Mouse (Mus musculus) heart, embryonic 12.5 days (tissue): ENCODE results near the gene Ssxa1. TPM values are rescaled to one million over a fixed set of nuclear protein-coding genes. Genes with fewer than 3 reads are reported as not detected.
"Not testable (repeated sequence)": the region's sequence is repeated elsewhere in the genome, so short reads cannot be mapped to it uniquely, and the experiment has no call there.

Experiments
- ATAC-seq: fragments of 200-750 bp; cut with Nextera tagmentation; 2 replicates; pipeline ENCODE4 v1.8.0; 2017; ENCODE audit warnings: moderate TSS enrichment, moderate library complexity; ENCODE audit not compliant: insufficient number of reproducible peaks, low FRiP score
- H3K27ac ChIP-seq: fragments of 300-500 bp; sonication (generic); 2 replicates; pipeline ENCODE4 v1.5.1; 2016; ENCODE audit warnings: mild to moderate bottlenecking, moderate library complexity; ENCODE audit not compliant: poor library complexity, severe bottlenecking
- H3K27me3 ChIP-seq: fragments of 300-500 bp; sonication (generic); replicated peaks from 2 replicates; pipeline ENCODE4 v1.6.1; 2016; ENCODE audit warnings: mild to moderate bottlenecking, moderate library complexity
- H3K36me3 ChIP-seq: fragments of 300-500 bp; sonication (generic); 2 replicates; pipeline ENCODE4 v1.6.1; 2016; ENCODE audit warnings: mild to moderate bottlenecking, moderate library complexity
- H3K4me1 ChIP-seq: fragments of 300-500 bp; sonication (generic); replicated peaks from 2 replicates; pipeline ENCODE4 v1.6.1; 2016; ENCODE audit warnings: mild to moderate bottlenecking
- H3K4me2 ChIP-seq: fragments of 300-500 bp; sonication (generic); 2 replicates; pipeline ENCODE4 v1.6.1; 2016; ENCODE audit warnings: mild to moderate bottlenecking, moderate library complexity
- H3K4me3 ChIP-seq: fragments of 300-500 bp; sonication (generic); 2 replicates; pipeline ENCODE4 v1.5.1; 2016; ENCODE audit warnings: mild to moderate bottlenecking
- H3K9ac ChIP-seq: fragments of 300-500 bp; sonication (generic); 2 replicates; pipeline ENCODE4 v1.6.1; 2016; ENCODE audit warnings: mild to moderate bottlenecking, moderate library complexity
- H3K9me3 ChIP-seq: fragments of 300-500 bp; sonication (generic); replicated peaks from 2 replicates; pipeline ENCODE4 v1.6.1; 2016; ENCODE audit warnings: mild to moderate bottlenecking, moderate library complexity
- WGBS: fragments of 180-500 bp; shearing (Covaris S2); methylation state at CpG from one replicate; pipeline ENCODE4 v1.1.7; 2016; 5-methylcytosine and 5-hydroxymethylcytosine counted together
- polyA plus RNA-seq: library from polyadenylated mRNA; unstranded; fragments of >200 nt; fragmentation: Nextera tagmentation; extraction: Ambion mirVana; gene quantifications from 2 replicates; pipeline ENCODE4 v1.2.1, GENCODE M21; 2016

Ssxa1 gene
- not detected in 2 replicates for polyA plus RNA-seq

GRCm38 (mm10) chrX:21115520-21115919 lies at the start of gene Ssxa1:
Gene Ssxa1, plus strand, starts transcription at chrX:21115820.
- Histone ChIP-seq H3K27me3 (no peaks in the 10 kb centered on the region), H3K27ac (no peak within 1 kb of the TSS), H3K4me2 (no peak within 1 kb of the TSS), H3K36me3 (no peaks in the 10 kb centered on the region), H3K9me3 (no peaks in the 10 kb centered on the region), H3K4me1 (no peaks in the 10 kb centered on the region), H3K4me3 (no peak within 1 kb of the TSS), H3K9ac (no peak within 1 kb of the TSS)
- no peak for ATAC-seq
- WGBS, result 71% methylated on average over 4 of the region's 4 CpGs

GRCm38 (mm10) chrX:21068106-21068505 lies 47.5 kb upstream of the Ssxa1 start, which contains the start of gene Spaca5:
Gene Spaca5, plus strand, starts transcription at chrX:21068406.
- ATAC-seq, result no peak
- H3K9ac ChIP-seq, result no peak within 1 kb of the TSS
- H3K4me2 ChIP-seq, result no peak within 1 kb of the TSS
- no peaks in the 10 kb centered on the region for H3K4me1 ChIP-seq
- peaks cover 4% of the 10 kb centered on the region; the same call in 1 of the 2 replicates for H3K9me3 ChIP-seq
- H3K27ac ChIP-seq, result no peak within 1 kb of the TSS
- no peaks in the 10 kb centered on the region for H3K36me3 ChIP-seq
- no peak within 1 kb of the TSS for H3K4me3 ChIP-seq
- no peaks in the 10 kb centered on the region for H3K27me3 ChIP-seq

GRCm38 (mm10) chrX:21088645-21088982 lies 27.0 kb upstream of the Ssxa1 start:
- 26% methylated on average over 6 of the region's 6 CpGs for WGBS
- Histone ChIP-seq H3K9ac (peak overlapping the region; percentile 51; the same call in 1 of the 2 replicates), H3K4me1 (no peaks in the 10 kb centered on the region), H3K9me3 (no peaks in the 10 kb centered on the region), H3K27ac (no peak overlapping the region), H3K4me2 (peak overlapping the region; percentile 64), H3K27me3 (no peaks in the 10 kb centered on the region), H3K36me3 (no peaks in the 10 kb centered on the region), H3K4me3 (peak overlapping the region; percentile 53)
- ATAC-seq, result peak; percentile 48; the same call in 1 of the 2 replicates

- Histone ChIP-seq H3K36me3 (no peaks in the 10 kb centered on the region), H3K9ac (peak within 1 kb of the TSS; percentile 54; the same call in 1 of the 2 replicates), H3K4me2 (peak within 1 kb of the TSS; percentile 64), H3K4me1 (no peaks in the 10 kb centered on the region), H3K4me3 (peak within 1 kb of the TSS; percentile 53), H3K27me3 (no peaks in the 10 kb centered on the region), H3K9me3 (no peaks in the 10 kb centered on the region), H3K27ac (peak within 1 kb of the TSS; percentile 64; the same call in 1 of the 2 replicates)
- 0 out of 2 replicates have a peak, but pooled peaks have one; percentile 61 for ATAC-seq
- WGBS, result 18% methylated on average over 27 of the region's 27 CpGs
These were observed 26.4 kb upstream of the Ssxa1 start, which contains the start of gene Zfp300 for GRCm38 (mm10) chrX:21088983-21089866. Gene Zfp300, minus strand, starts transcription at chrX:21089527.

GRCm38 (mm10) chrX:21089867-21090239 lies 25.8 kb upstream of the Ssxa1 start:
- ATAC-seq, result no peak
- 44% methylated on average over 7 of the region's 7 CpGs for WGBS
- Histone ChIP-seq H3K9ac (no peak overlapping the region), H3K4me2 (peak overlapping the region; percentile 64), H3K36me3 (no peaks in the 10 kb centered on the region), H3K9me3 (no peaks in the 10 kb centered on the region), H3K27me3 (no peaks in the 10 kb centered on the region), H3K4me3 (peak overlapping the region; percentile 53), H3K4me1 (no peaks in the 10 kb centered on the region), H3K27ac (no peak overlapping the region)

GRCm38 (mm10) chrX:21146675-21147074 lies 31.1 kb downstream of the Ssxa1 start:
- WGBS, result 89% methylated on average over 25 of the region's 25 CpGs
- H3K9me3 ChIP-seq, H3K27ac ChIP-seq, H3K27me3 ChIP-seq, H3K9ac ChIP-seq, H3K4me3 ChIP-seq, H3K4me2 ChIP-seq, ATAC-seq, H3K4me1 ChIP-seq, H3K36me3 ChIP-seq: not testable (repeated sequence)

Other genes with a start within 250 kb of the Ssxa1 start
- gene Timp1, start 245.7 kb upstream of the Ssxa1 start, polyA plus RNA-seq, result 31.3 and 32.5 TPM in 2 replicates
- gene Syn1, start 194.8 kb upstream of the Ssxa1 start, polyA plus RNA-seq, result 0.31 and 0.33 TPM in 2 replicates
- 2.2 and 2.7 TPM in 2 replicates for gene Cfp, start 184.3 kb upstream of the Ssxa1 start, polyA plus RNA-seq
- 13.0 and 14.6 TPM in 2 replicates for gene Elk1, start 165.2 kb upstream of the Ssxa1 start, polyA plus RNA-seq
- 46.0 and 51.8 TPM in 2 replicates for gene Uxt, start 153.8 kb upstream of the Ssxa1 start, polyA plus RNA-seq
- 4.1 and 4.4 TPM in 2 replicates for gene Zfp182, start 53.5 kb upstream of the Ssxa1 start, polyA plus RNA-seq
- not detected in 2 replicates for gene Spaca5, start 47.4 kb upstream of the Ssxa1 start, polyA plus RNA-seq
- gene Zfp300, start 26.3 kb upstream of the Ssxa1 start, polyA plus RNA-seq, result 1.2 and 1.3 TPM in 2 replicates
- not detected in 2 replicates for gene Gm21876, start 59.8 kb downstream of the Ssxa1 start, polyA plus RNA-seq